10 mouse cellular contexts compared by ENCODE assay signal in the genomic region with DNA sequence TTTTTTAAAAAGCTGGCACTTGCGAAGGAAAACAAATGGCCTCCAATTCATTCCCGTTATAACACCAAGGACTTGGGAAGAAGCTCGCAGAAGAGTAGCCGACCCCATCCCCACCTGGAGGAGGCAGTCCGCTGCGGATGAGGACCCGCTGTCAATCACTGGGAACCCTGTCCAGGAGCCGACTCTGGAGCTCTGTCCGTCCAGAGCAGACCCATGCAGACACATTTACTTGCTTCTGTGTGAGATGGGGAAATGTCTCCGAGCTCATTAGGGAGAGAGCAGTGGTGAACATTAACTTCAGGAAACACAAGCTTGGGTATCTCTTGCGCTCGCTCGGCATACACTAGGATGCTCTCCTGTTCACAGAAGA. TPM values are rescaled to one million over a fixed set of nuclear protein-coding genes. Genes with fewer than 3 reads are reported as not detected.
DNase-seq lines count a peak whose midpoint lies in the region; ATAC-seq and TF ChIP-seq lines count a peak whose summit lies in the region.
"Had no signal": no experiment of that assay in that cellular context is flagged by ENCODE, and none has a peak within 500 bp of the region (broad histone marks: within the 10 kb centered on the region; RNA-seq: fewer than 3 reads in every experiment).

No protein-coding gene starts in this region.

- H3K4me2 ChIP-seq in heart, embryonic 14.5 days (ENCODE audit: low read length) = peak overlapping the region; percentile 41
- peak overlapping the region; percentile 45 for H3K4me2 ChIP-seq in embryonic facial prominence, embryonic 12.5 days (replicated peaks)
- peak overlapping the region; percentile 49 for H3K4me2 ChIP-seq in hindbrain, embryonic 16.5 days (ENCODE audit: low read length)
- H3K4me2 ChIP-seq in neural tube, embryonic 11.5 days (ENCODE audit: low read depth) = peak overlapping the region; percentile 38

- H3K4me3 ChIP-seq in heart, embryonic 14.5 days (ENCODE audit: control insufficient read depth in 1 of 2, insufficient read depth in 1 of 2, low read depth in 1 of 2, low read length in 2 of 2) = no peak overlapping the region
- H3K4me3 ChIP-seq in embryonic facial prominence, embryonic 12.5 days = no peak overlapping the region
- peak overlapping the region; percentile 13 for H3K4me3 ChIP-seq in hindbrain, embryonic 16.5 days (ENCODE audit: low read length)
- no peak overlapping the region for H3K4me3 ChIP-seq in neural tube, embryonic 11.5 days (ENCODE audit: low read depth, low read length)
- H3K4me3 ChIP-seq in thymus, adult 2 months (ENCODE audit: control insufficient read depth, insufficient read depth, low read length) = no peak overlapping the region

- DNase-seq in heart, postnatal 4 days = no peak
- DNase-seq in neural tube, embryonic 11.5 days (ENCODE audit: low spot score) = peak; percentile 34
- no peak for DNase-seq in cerebellum, adult 9-11 months
- DNase-seq in testis, postnatal 10 days (ENCODE audit: low spot score) = no peak
- DNase-seq in thymus, adult 2 months = no peak
- DNase-seq: cerebellum, adult 11 months had no signal

- 0 out of 2 replicates have a peak, but pooled peaks cover under 1% of the 10 kb centered on the region for H3K9me3 ChIP-seq in heart, embryonic 14.5 days (ENCODE audit: control insufficient read depth, low read length)
- H3K9me3 ChIP-seq in embryonic facial prominence, embryonic 12.5 days = no peaks in the 10 kb centered on the region
- no peaks in the 10 kb centered on the region for H3K9me3 ChIP-seq in hindbrain, embryonic 16.5 days (ENCODE audit: control insufficient read depth, low read length)
- no peaks in the 10 kb centered on the region for H3K9me3 ChIP-seq in neural tube, embryonic 11.5 days (ENCODE audit: control insufficient read depth, low read length)

- no peak overlapping the region for H3K27ac ChIP-seq in heart, embryonic 14.5 days (replicated peaks in 1 of 2; ENCODE audit: control insufficient read depth in 1 of 2, insufficient read depth in 1 of 2, low read depth in 2 of 2, low read length in 2 of 2)
- H3K27ac ChIP-seq in embryonic facial prominence, embryonic 12.5 days = no peak overlapping the region
- no peak overlapping the region for H3K27ac ChIP-seq in hindbrain, embryonic 16.5 days (ENCODE audit: low read depth, low read length)
- no peak overlapping the region for H3K27ac ChIP-seq in neural tube, embryonic 11.5 days (ENCODE audit: low read depth, low read length)
- H3K27ac ChIP-seq in thymus, adult 2 months (ENCODE audit: control insufficient read depth, insufficient read depth, low read length) = no peak overlapping the region

- H3K36me3 ChIP-seq in heart, embryonic 14.5 days (ENCODE audit: control insufficient read depth, insufficient read depth, low read length) = no peaks in the 10 kb centered on the region
- no peaks in the 10 kb centered on the region for H3K36me3 ChIP-seq in embryonic facial prominence, embryonic 12.5 days
- H3K36me3 ChIP-seq in hindbrain, embryonic 16.5 days (ENCODE audit: control insufficient read depth, insufficient read depth, low read length) = no peaks in the 10 kb centered on the region
- H3K36me3 ChIP-seq in neural tube, embryonic 11.5 days (ENCODE audit: control insufficient read depth, insufficient read depth, low read length) = no peaks in the 10 kb centered on the region
- no peaks in the 10 kb centered on the region for H3K36me3 ChIP-seq in thymus, adult 2 months (ENCODE audit: control insufficient read depth, insufficient read depth, low read length)

- TF ChIP-seq CTCF in thymus, adult 2 months (IDR thresholded peaks at IDR 0.05; ENCODE audit: borderline replicate concordance, control insufficient read depth, extremely low read depth, insufficient read depth, low read length, poor library complexity) = no peak

- H3K27me3 ChIP-seq in heart, embryonic 14.5 days (ENCODE audit: control insufficient read depth, insufficient read depth, low read length) = peaks cover 23% of the 10 kb centered on the region
- H3K27me3 ChIP-seq in embryonic facial prominence, embryonic 12.5 days = peaks cover 29% of the 10 kb centered on the region
- H3K27me3 ChIP-seq in hindbrain, embryonic 16.5 days (replicated peaks; ENCODE audit: control insufficient read depth, insufficient read depth, low read length) = no peaks in the 10 kb centered on the region; the same call in 1 of the 2 replicates
- no peaks in the 10 kb centered on the region for H3K27me3 ChIP-seq in neural tube, embryonic 11.5 days (ENCODE audit: control insufficient read depth, insufficient read depth, low read length)
- H3K27me3 ChIP-seq in thymus, adult 2 months (ENCODE audit: control insufficient read depth, insufficient read depth, low read length) = no peaks in the 10 kb centered on the region

- no peaks in the 10 kb centered on the region; a peak in 1 of 4 replicates for H3K4me1 ChIP-seq in heart, embryonic 14.5 days (ENCODE audit: control insufficient read depth in 2 of 2, insufficient read depth in 2 of 2, low read length in 2 of 2)
- H3K4me1 ChIP-seq in embryonic facial prominence, embryonic 12.5 days = 0 out of 2 replicates have a peak, but pooled peaks cover 2% of the 10 kb centered on the region
- H3K4me1 ChIP-seq in hindbrain, embryonic 16.5 days (ENCODE audit: control insufficient read depth, insufficient read depth, low read depth, low read length) = peaks cover 12% of the 10 kb centered on the region
- H3K4me1 ChIP-seq in neural tube, embryonic 11.5 days (ENCODE audit: control insufficient read depth, insufficient read depth, low read length) = peaks cover 6% of the 10 kb centered on the region
- H3K4me1 ChIP-seq in thymus, adult 2 months (replicated peaks; ENCODE audit: control insufficient read depth, insufficient read depth, low read length) = no peaks in the 10 kb centered on the region

- ATAC-seq in heart, embryonic 14.5 days (ENCODE audit: insufficient number of reproducible peaks, insufficient read depth, low FRiP score, low read depth) = no peak
- no peak for ATAC-seq in embryonic facial prominence, embryonic 12.5 days (ENCODE audit: insufficient number of reproducible peaks, insufficient read depth, low FRiP score, low TSS enrichment)
- ATAC-seq in hindbrain, embryonic 16.5 days = no peak
- no peak for ATAC-seq in neural tube, embryonic 11.5 days (ENCODE audit: insufficient read depth, low FRiP score, low TSS enrichment)
- ATAC-seq: activated CD4-positive, CD25-positive, alpha-beta regulatory T cell, adult 4 months had no signal

- no peak overlapping the region for H3K9ac ChIP-seq in heart, embryonic 14.5 days (ENCODE audit: low read length)
- no peak overlapping the region for H3K9ac ChIP-seq in embryonic facial prominence, embryonic 12.5 days
- peak overlapping the region; percentile 3 for H3K9ac ChIP-seq in hindbrain, embryonic 16.5 days (ENCODE audit: low read depth, low read length)
- H3K9ac ChIP-seq in neural tube, embryonic 11.5 days (ENCODE audit: low read length) = no peak overlapping the region

- TF ChIP-seq POLR2A in thymus, adult 2 months (IDR thresholded peaks at IDR 0.05; ENCODE audit: control insufficient read depth, extremely low read depth, insufficient read depth, low read length, poor library complexity) = no peak

- 7% methylated on average over 13 of the region's 13 CpGs for WGBS in heart, embryonic 14.5 days
- WGBS in embryonic facial prominence, embryonic 12.5 days = 6% methylated on average over 13 of the region's 13 CpGs
- 3% methylated on average over 13 of the region's 13 CpGs for WGBS in hindbrain, embryonic 16.5 days
- WGBS in neural tube, embryonic 11.5 days = 8% methylated on average over 13 of the region's 13 CpGs
- WGBS in thymus, adult 2 months = 17% methylated on average over 13 of the region's 13 CpGs

RNA-seq across cellular contexts. Expression of a gene that starts 50.5 kb away (rescaled TPM):
- polyA plus RNA-seq in heart, embryonic 14.5 days (2014; fragmentation: Nextera tagmentation; extraction: Ambion mirVana) = 0.03 TPM in 1 of 2 replicates, not detected in the other
- under 1 TPM in 1 of 2 experiments, not detected in 1; 0.14 TPM for total RNA-seq in heart, postnatal 4 days (2021)
- polyA plus RNA-seq in embryonic facial prominence, embryonic 12.5 days (2016; fragmentation: Nextera tagmentation; extraction: Ambion mirVana) = 0.94 and 1.3 TPM in 2 replicates
- polyA plus RNA-seq in hindbrain, embryonic 16.5 days (2015; fragmentation: Nextera tagmentation; extraction: Ambion mirVana) = 3.0 and 4.7 TPM in 2 replicates
- 1.9 and 2.1 TPM in 2 replicates for polyA plus RNA-seq in neural tube, embryonic 11.5 days (2014; fragmentation: Nextera tagmentation; extraction: Ambion mirVana)
- polyA plus RNA-seq in thymus, adult 2 months (2012; rRNA removed) = 0.06 and 0.07 TPM in 2 replicates
- polyA plus RNA-seq: activated CD4-positive, CD25-positive, alpha-beta regulatory T cell, adult 4 months had no signal
